Mouse (Mus musculus) limb, embryonic 12.5 days (tissue): ENCODE data around the gene Mast4. TPM values are rescaled to one million over a fixed set of nuclear protein-coding genes. Genes with fewer than 3 reads are reported as not detected.
"Not testable (repeated sequence)": the region's sequence is repeated elsewhere in the genome, so short reads cannot be mapped to it uniquely, and the experiment has no call there.

ENCODE experiments used
- ATAC-seq: fragments of 200-750 bp; cut with Nextera tagmentation; 2 replicates; pipeline ENCODE4 v1.8.0; 2017; ENCODE audit warnings: low read depth, moderate TSS enrichment; ENCODE audit not compliant: insufficient number of reproducible peaks, insufficient read depth, low FRiP score, low TSS enrichment
- H3K27ac ChIP-seq: fragments of 300-500 bp; sonication (generic); 2 replicates; pipeline ENCODE4 v1.5.1; 2016; ENCODE audit warnings: mild to moderate bottlenecking, moderate library complexity
- H3K27me3 ChIP-seq: fragments of 300-500 bp; sonication (generic); 2 replicates; pipeline ENCODE4 v1.6.1; 2016; ENCODE audit warnings: mild to moderate bottlenecking, moderate library complexity
- H3K36me3 ChIP-seq: fragments of 300-500 bp; sonication (generic); 2 replicates; pipeline ENCODE4 v1.6.1; 2016; ENCODE audit warnings: mild to moderate bottlenecking, moderate library complexity
- H3K4me1 ChIP-seq: fragments of 300-500 bp; sonication (generic); replicated peaks from 2 replicates; pipeline ENCODE4 v1.6.1; 2016
- H3K4me2 ChIP-seq: fragments of 300-500 bp; sonication (generic); 2 replicates; pipeline ENCODE4 v1.6.1; 2016; ENCODE audit warnings: mild to moderate bottlenecking, moderate library complexity
- H3K4me3 ChIP-seq: fragments of 300-500 bp; sonication (generic); replicated peaks from 2 replicates; pipeline ENCODE4 v1.5.1; 2016; ENCODE audit warnings: mild to moderate bottlenecking
- H3K9ac ChIP-seq: fragments of 300-500 bp; sonication (generic); replicated peaks from 2 replicates; pipeline ENCODE4 v1.6.1; 2016; ENCODE audit warnings: mild to moderate bottlenecking, moderate library complexity
- H3K9me3 ChIP-seq: fragments of 300-500 bp; sonication (generic); 2 replicates; pipeline ENCODE4 v1.6.1; 2016; ENCODE audit warnings: mild to moderate bottlenecking, moderate library complexity
- WGBS: fragments of 180-500 bp; shearing (Covaris S2); methylation state at CpG from one replicate; pipeline ENCODE4 v1.1.7; 2016; 5-methylcytosine and 5-hydroxymethylcytosine counted together
- polyA plus RNA-seq: library from polyadenylated mRNA; unstranded; fragments of >200 nt; fragmentation: Nextera tagmentation; extraction: Ambion mirVana; gene quantifications from 2 replicates; pipeline ENCODE4 v1.2.1, GENCODE M21; 2016

The Mast4 gene
- polyA plus RNA-seq, 1 experiment from 2014 or later = 26.0 TPM

DNA sequence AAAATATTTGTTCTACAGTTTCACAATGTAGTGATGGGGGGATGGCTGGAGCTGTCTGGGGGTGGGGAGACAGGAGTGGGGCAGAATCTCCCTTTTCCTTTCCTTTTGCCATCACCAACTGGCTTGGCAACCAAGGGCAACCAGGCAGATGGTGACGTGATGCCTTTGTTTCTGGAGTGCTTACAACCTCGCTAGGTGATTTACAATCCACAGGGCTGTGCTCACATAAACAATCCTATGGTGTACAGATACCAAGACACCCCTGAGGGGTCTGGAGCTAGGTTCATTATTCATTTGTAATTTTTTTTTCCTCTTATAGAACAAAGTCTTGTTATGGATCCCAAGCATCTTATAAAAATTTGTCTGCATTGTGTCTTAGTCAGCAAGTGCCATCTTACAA lies 601.2 kb downstream of the Mast4 start:
- Histone ChIP-seq H3K27me3 (no peaks in the 10 kb centered on the region), H3K4me3 (no peak overlapping the region), H3K36me3 (peaks cover 39% of the 10 kb centered on the region), H3K4me2 (no peak overlapping the region), H3K4me1 (no peaks in the 10 kb centered on the region), H3K27ac (no peak overlapping the region), H3K9me3 (no peaks in the 10 kb centered on the region), H3K9ac (no peak overlapping the region)
- no peak for ATAC-seq
- WGBS = 35% methylated on average over 2 of the region's 2 CpGs

DNA sequence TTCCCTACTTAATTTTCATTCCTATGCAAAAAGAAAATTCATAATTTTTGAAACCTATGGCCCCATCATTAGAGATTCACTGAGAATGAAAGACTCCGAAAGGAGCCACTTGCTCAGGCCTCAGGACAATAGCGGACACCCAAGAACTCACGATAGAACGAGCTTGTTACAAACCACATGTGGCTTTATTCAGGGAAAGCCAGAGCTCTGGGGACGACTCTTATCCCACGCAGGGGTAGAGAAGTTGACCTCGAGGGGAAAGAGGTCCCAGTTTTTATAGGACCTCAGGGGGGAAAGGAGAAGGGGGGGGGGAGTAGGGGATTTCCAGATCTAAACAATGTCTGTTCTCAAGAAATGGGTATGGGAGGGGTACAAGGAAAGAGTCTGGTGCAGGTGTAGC lies 605.3 kb downstream of the Mast4 start:
- H3K36me3 ChIP-seq, H3K4me3 ChIP-seq, H3K9me3 ChIP-seq, H3K27me3 ChIP-seq, H3K27ac ChIP-seq, ATAC-seq, H3K4me1 ChIP-seq, H3K4me2 ChIP-seq, H3K9ac ChIP-seq: not testable (repeated sequence)
- WGBS = 48% methylated on average over 7 of the region's 7 CpGs

DNA sequence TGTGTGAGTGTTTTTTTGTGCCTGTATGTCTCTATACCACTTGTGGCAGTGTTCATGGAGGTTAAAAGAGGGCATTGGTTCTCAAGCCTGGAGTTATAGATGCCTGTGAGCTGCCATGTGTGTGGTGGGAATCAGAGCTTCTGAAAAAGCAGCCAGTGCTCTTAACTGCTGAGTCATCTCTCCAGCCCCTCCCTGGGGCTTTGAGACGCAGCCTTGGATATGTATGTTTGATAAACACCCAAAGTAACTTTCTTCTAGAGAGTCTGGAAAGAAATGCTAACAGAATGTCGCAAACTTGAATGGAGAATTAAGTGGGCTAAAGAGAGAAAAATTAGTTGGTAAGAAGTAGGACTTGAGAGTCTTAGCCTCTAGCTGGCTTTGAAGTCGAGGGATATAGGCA lies 606.3 kb downstream of the Mast4 start:
- H3K27me3 ChIP-seq = no peaks in the 10 kb centered on the region
- no peak overlapping the region for H3K4me3 ChIP-seq
- no peaks in the 10 kb centered on the region for H3K36me3 ChIP-seq
- H3K4me1 ChIP-seq = no peaks in the 10 kb centered on the region
- no peak for ATAC-seq
- no peak overlapping the region for H3K9ac ChIP-seq
- no peak overlapping the region for H3K27ac ChIP-seq
- WGBS = 89% methylated on average over 3 of the region's 3 CpGs
- H3K4me2 ChIP-seq = no peak overlapping the region
- no peaks in the 10 kb centered on the region for H3K9me3 ChIP-seq

DNA sequence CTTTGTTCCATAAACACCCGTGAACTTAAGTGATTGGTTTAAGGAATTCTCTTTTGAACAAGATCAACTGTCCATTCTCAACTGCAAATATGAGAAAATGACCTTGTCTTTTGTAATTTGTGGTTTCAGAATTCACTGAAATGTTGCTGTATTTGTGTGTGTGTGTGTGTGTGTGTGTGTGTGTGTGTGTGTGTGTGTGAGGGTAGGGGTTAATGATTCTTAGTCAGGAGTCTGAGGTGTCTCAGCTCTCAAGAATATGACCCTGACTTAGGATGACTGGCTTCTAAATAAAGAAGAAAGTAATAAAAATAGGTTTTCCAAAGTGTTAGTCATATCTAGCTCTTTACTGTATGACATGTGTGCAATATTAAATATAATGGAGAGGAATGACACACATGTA lies 607.4 kb downstream of the Mast4 start:
- no peaks in the 10 kb centered on the region for H3K4me1 ChIP-seq
- H3K27me3 ChIP-seq = no peaks in the 10 kb centered on the region
- H3K27ac ChIP-seq = no peak overlapping the region
- 92% methylated on average over 1 of the region's 1 CpGs for WGBS
- no peak overlapping the region for H3K4me3 ChIP-seq
- H3K9ac ChIP-seq = no peak overlapping the region
- no peaks in the 10 kb centered on the region for H3K36me3 ChIP-seq
- no peak for ATAC-seq
- H3K9me3 ChIP-seq = no peaks in the 10 kb centered on the region
- H3K4me2 ChIP-seq = no peak overlapping the region

DNA sequence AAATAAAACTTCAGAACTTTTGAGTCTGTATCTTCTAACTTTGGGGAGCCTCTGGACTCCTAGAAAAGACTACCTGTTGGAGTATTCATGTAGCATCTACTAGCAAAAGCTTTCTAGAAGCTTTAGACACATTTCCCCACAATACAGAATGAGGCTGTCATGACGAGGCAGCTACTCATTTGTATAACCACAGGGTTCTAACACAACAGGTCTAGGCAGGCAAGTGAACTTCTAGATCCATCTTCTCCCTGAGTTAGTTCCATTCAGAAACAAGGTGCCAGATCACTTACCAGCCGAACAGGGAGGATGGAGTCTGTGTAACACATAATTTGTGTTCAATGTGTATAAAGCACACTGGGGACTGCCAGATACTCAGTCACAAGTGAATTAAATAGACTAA lies 608.4 kb downstream of the Mast4 start:
- Histone ChIP-seq H3K27me3 (no peaks in the 10 kb centered on the region), H3K9me3 (no peaks in the 10 kb centered on the region), H3K4me3 (no peak overlapping the region), H3K9ac (no peak overlapping the region), H3K4me2 (no peak overlapping the region), H3K27ac (no peak overlapping the region), H3K4me1 (no peaks in the 10 kb centered on the region), H3K36me3 (no peaks in the 10 kb centered on the region)
- WGBS = 77% methylated on average over 2 of the region's 2 CpGs
- no peak for ATAC-seq

DNA sequence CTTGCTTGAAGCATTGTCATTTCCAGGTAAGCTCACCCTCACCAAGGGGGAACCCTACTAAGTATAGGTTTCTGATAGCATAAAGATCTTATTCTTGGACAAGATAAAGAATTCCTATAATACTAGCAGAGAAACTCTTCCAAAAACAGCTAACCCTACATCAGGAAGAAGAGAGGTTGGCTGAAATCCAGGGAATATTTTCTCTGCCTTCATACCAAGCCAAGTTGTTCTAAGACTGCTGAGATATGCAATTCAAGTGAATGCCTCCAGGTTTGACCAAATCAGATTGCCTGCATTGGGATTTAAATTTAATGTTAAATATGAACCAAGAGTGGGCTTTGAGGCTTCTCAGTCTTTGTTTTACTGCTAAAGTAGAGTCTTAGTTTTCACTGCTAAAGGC lies 608.9 kb downstream of the Mast4 start:
- H3K4me2 ChIP-seq = no peak overlapping the region
- no peak overlapping the region for H3K9ac ChIP-seq
- H3K4me3 ChIP-seq = no peak overlapping the region
- no peaks in the 10 kb centered on the region for H3K9me3 ChIP-seq
- H3K36me3 ChIP-seq = no peaks in the 10 kb centered on the region
- no peaks in the 10 kb centered on the region for H3K4me1 ChIP-seq
- H3K27ac ChIP-seq = no peak overlapping the region
- no peak for ATAC-seq
- no peaks in the 10 kb centered on the region for H3K27me3 ChIP-seq

DNA sequence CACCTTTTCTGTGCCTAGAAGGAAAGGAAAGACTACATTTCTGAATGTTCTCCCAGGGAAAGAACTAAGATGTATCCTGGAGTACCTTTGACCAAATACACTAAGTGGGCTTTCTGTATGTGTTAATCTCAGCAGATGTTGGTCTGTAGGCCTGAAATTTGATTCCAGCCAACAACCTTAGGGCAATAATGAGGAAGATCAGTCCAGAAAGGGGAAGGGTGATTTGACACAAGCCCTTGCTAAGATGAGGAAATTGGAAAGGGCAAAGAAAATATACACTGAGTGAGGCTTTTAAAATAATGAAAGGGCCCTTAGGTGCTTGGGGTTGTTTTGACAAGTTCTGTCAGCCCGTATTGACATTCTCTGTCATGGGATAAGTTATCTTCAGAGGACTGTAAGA lies 617.3 kb downstream of the Mast4 start:
- H3K9ac ChIP-seq = no peak overlapping the region
- no peaks in the 10 kb centered on the region for H3K36me3 ChIP-seq
- H3K4me3 ChIP-seq = no peak overlapping the region
- H3K4me1 ChIP-seq = no peaks in the 10 kb centered on the region
- H3K27me3 ChIP-seq = no peaks in the 10 kb centered on the region
- H3K9me3 ChIP-seq = no peaks in the 10 kb centered on the region
- WGBS = 74% methylated on average over 1 of the region's 1 CpGs
- no peak overlapping the region for H3K27ac ChIP-seq
- ATAC-seq = no peak
- no peak overlapping the region for H3K4me2 ChIP-seq

DNA sequence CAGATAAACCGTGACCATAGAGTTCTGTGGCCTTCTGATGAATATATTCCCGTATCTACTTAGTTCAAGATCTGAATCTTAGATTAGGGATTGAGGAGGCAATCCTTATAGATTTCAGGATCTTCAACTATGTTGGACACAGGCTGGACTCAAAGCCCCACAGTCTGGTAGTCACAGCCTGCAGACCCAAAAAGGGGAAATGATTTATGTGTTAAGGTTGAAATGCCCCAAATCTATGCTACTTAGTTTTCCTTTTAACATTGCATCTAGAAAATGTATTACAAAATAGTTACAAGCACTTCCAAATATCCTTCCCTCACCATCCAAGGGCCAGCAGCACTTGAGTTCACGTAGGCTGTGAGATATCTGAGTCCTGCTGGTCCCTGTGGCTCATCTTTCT lies 633.6 kb downstream of the Mast4 start:
- Histone ChIP-seq H3K27ac (no peak overlapping the region), H3K9me3 (no peaks in the 10 kb centered on the region), H3K4me2 (no peak overlapping the region), H3K4me1 (peaks cover 13% of the 10 kb centered on the region), H3K36me3 (no peaks in the 10 kb centered on the region), H3K9ac (no peak overlapping the region), H3K4me3 (no peak overlapping the region), H3K27me3 (no peaks in the 10 kb centered on the region)
- 89% methylated on average over 3 of the region's 3 CpGs for WGBS
- ATAC-seq = no peak

DNA sequence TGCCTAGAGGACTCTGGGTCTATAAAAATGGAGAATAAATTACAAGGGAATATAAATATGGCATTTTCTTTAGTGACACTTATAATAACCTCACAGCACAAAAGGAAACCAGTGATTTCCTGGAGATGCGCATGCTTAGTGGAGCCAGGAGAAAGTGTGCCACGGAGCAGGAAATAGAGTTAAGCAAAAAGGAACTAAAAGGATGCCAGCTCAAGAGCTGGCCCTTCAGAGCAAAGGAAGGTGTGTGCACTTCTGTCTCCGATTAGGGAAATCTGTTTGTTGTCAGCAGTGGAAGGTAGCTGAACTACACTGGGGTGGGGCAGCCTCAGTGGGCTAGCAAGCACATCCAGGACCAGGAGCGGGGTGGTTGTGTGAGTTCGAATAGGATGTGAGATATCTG lies 634.1 kb downstream of the Mast4 start:
- Histone ChIP-seq H3K4me2 (no peak overlapping the region), H3K9ac (no peak overlapping the region), H3K9me3 (no peaks in the 10 kb centered on the region), H3K27me3 (no peaks in the 10 kb centered on the region), H3K36me3 (no peaks in the 10 kb centered on the region), H3K4me1 (peaks cover 13% of the 10 kb centered on the region), H3K27ac (no peak overlapping the region), H3K4me3 (no peak overlapping the region)
- WGBS = 83% methylated on average over 5 of the region's 5 CpGs
- ATAC-seq = no peak

DNA sequence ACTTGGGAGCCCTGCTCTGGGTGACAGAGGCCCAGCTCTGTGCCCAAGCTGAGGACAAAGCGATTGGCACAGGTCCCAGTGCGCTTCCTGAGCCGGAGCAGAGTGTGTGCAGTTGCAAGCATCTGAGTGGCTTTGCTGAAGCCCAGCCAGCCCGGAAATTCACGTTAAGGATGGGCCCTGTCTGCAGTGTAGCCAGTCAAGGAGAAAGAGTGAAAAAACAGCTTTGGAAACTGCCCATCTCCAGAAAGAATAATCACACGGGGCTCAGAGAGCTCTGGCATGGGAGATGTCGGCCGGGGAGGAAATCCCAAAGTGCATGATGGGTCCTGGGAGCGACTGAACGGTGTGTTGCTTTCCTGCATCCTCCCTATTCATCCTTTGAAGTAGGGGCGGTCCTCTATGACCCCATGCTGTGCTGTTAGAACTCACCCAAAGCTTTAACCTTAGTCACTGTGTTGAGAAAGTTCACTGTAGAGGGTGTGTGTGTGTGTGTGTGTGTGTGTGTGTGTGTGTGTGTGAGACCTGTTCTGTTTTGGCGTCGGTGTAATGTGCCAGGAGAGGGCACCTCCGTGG lies 635.5 kb downstream of the Mast4 start:
- Histone ChIP-seq H3K4me3 (no peak overlapping the region), H3K27me3 (no peaks in the 10 kb centered on the region), H3K27ac (no peak overlapping the region), H3K4me2 (peak overlapping the region; percentile 17; the same call in 1 of the 2 replicates), H3K9me3 (no peaks in the 10 kb centered on the region), H3K9ac (no peak overlapping the region), H3K36me3 (no peaks in the 10 kb centered on the region), H3K4me1 (peaks cover 13% of the 10 kb centered on the region)
- no peak for ATAC-seq
- 43% methylated on average over 14 of the region's 14 CpGs for WGBS

DNA sequence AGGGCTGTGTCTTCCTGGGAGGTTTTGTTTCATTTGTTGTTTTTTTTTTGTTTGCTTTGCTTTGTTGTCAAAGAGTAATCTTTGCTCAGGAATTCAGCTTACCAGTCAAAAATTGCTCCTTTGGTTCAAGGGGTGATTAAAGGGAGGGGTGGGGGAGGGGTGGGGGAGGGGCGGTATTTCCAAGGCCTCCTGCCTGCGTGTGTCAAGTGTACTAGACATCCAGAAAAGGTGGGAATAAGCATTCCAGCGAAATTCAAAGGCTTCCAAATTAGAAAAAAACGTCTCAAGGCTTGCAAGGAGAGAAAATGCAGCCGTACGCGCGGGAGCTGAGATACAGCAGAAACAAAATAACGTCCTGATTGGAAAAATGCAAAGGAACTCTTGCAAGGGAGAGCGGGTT lies 636.0 kb downstream of the Mast4 start:
- H3K9me3 ChIP-seq = no peaks in the 10 kb centered on the region
- no peak overlapping the region for H3K27ac ChIP-seq
- no peaks in the 10 kb centered on the region for H3K36me3 ChIP-seq
- H3K4me3 ChIP-seq = no peak overlapping the region
- no peak for ATAC-seq
- peaks cover 13% of the 10 kb centered on the region for H3K4me1 ChIP-seq
- peak overlapping the region; percentile 17; the same call in 1 of the 2 replicates for H3K4me2 ChIP-seq
- H3K9ac ChIP-seq = no peak overlapping the region
- H3K27me3 ChIP-seq = no peaks in the 10 kb centered on the region
- 40% methylated on average over 10 of the region's 10 CpGs for WGBS

DNA sequence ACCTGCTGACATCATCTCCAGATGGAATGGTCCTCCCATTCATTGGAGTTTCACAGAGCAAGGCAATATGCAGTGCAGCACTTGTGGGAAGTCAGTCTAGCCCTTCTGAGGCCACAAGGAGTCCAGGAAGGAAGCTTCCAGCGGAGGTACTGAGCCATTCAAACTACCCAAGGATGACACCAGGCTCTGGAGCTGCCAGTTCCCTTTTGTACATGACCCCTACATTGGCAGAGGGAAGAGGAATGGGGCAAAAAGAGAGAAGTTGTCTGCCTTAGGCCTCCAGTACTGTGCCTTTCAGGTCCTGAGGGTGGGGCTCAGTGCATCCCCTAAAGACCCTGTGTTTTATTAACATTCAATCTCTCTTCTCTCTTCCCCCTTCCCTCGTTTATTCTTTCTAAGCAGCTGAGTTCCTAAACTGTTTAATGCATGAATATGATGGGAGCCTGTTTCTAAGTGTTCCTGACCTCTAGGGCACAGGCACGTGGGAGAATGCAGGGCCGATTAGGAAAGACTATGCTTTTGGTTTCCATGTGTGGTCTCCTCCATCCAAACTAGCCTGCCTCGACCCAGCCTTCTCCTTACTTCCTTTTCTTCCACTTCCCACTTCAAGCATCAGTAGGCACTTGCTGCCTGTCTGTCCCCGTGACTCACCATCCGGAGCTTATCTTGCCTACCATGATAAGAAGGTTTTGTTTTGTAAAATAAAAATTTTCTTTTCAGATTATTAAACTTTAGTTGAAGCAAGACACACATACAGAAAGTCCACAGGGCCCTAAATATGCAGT lies 639.0 kb downstream of the Mast4 start:
- H3K27me3 ChIP-seq = no peaks in the 10 kb centered on the region
- no peak for ATAC-seq
- no peak overlapping the region for H3K4me2 ChIP-seq
- H3K4me1 ChIP-seq = peaks cover 13% of the 10 kb centered on the region
- no peaks in the 10 kb centered on the region for H3K36me3 ChIP-seq
- H3K27ac ChIP-seq = no peak overlapping the region
- H3K9me3 ChIP-seq = no peaks in the 10 kb centered on the region
- H3K4me3 ChIP-seq = no peak overlapping the region
- no peak overlapping the region for H3K9ac ChIP-seq
- 76% methylated on average over 7 of the region's 7 CpGs for WGBS
